Mouse (Mus musculus) kidney, embryonic 16.5 days (tissue): ENCODE results near the gene Golt1a. TPM values are rescaled to one million over a fixed set of nuclear protein-coding genes. Genes with fewer than 3 reads are reported as not detected.

Source experiments
- ATAC-seq: fragments of 200-750 bp; cut with Nextera tagmentation; 2 replicates; pipeline ENCODE4 v1.8.0; 2017; ENCODE audit warnings: moderate TSS enrichment; ENCODE audit not compliant: low FRiP score, low TSS enrichment
- H3K27ac ChIP-seq: fragments of 300-500 bp; sonication (generic); 2 replicates; pipeline ENCODE4 v1.5.1; 2014; ENCODE audit warnings: low read length
- H3K27me3 ChIP-seq: fragments of 300-500 bp; sonication (generic); 2 replicates; pipeline ENCODE4 v1.6.1; 2014; ENCODE audit warnings: low read length, control low read depth, mixed read lengths; ENCODE audit not compliant: insufficient read depth
- H3K36me3 ChIP-seq: fragments of 300-500 bp; sonication (generic); 2 replicates; pipeline ENCODE4 v1.6.1; 2014; ENCODE audit warnings: low read length, control low read depth, mixed read lengths; ENCODE audit not compliant: insufficient read depth
- H3K4me1 ChIP-seq: fragments of 300-500 bp; sonication (generic); 2 replicates; pipeline ENCODE4 v1.6.1; 2014; ENCODE audit warnings: low read length, control low read depth, mixed read lengths; ENCODE audit not compliant: insufficient read depth
- H3K4me2 ChIP-seq: fragments of 300-500 bp; sonication (generic); replicated peaks from 2 replicates; pipeline ENCODE4 v1.6.1; 2014; ENCODE audit warnings: low read depth, low read length
- H3K4me3 ChIP-seq: fragments of 300-500 bp; sonication (generic); 2 replicates; pipeline ENCODE4 v1.5.1; 2014; ENCODE audit warnings: mild to moderate bottlenecking, low read length
- H3K9ac ChIP-seq: fragments of 300-500 bp; sonication (generic); replicated peaks from 2 replicates; pipeline ENCODE4 v1.6.1; 2014; ENCODE audit warnings: low read length
- H3K9me3 ChIP-seq: fragments of 300-500 bp; sonication (generic); 2 replicates; pipeline ENCODE4 v1.6.1; 2016; ENCODE audit warnings: low read length, control low read depth
- WGBS: fragments of 180-500 bp; shearing (Covaris S2); extraction: QIAGEN DNeasy Blood & Tissue Kit; methylation state at CpG from one replicate; pipeline ENCODE4 v1.1.7; 2014; 5-methylcytosine and 5-hydroxymethylcytosine counted together
- polyA plus RNA-seq: library from polyadenylated mRNA; unstranded; fragments of >200 nt; fragmentation: Nextera tagmentation; extraction: Ambion mirVana; gene quantifications from 2 replicates; pipeline ENCODE4 v1.2.1, GENCODE M21; 2015

Golt1a gene
- polyA plus RNA-seq, 1 experiment from 2014 or later: 8.0 TPM

- H3K4me2 ChIP-seq: no peak overlapping the region
- peaks cover 23% of the 10 kb centered on the region for H3K4me1 ChIP-seq
- H3K4me3 ChIP-seq: no peak overlapping the region
These were observed 55.3 kb downstream of the Golt1a start for GRCm38 (mm10) chr1:133364890-133365289.

GRCm38 (mm10) chr1:133366951-133367605 lies 57.5 kb downstream of the Golt1a start:
- H3K27me3 ChIP-seq: peaks cover 19% of the 10 kb centered on the region
- H3K9ac ChIP-seq: no peak overlapping the region
- no peaks in the 10 kb centered on the region for H3K9me3 ChIP-seq
- ATAC-seq: no peak
- H3K27ac ChIP-seq: no peak overlapping the region
- H3K4me2 ChIP-seq: no peak overlapping the region
- H3K4me3 ChIP-seq: no peak overlapping the region
- H3K36me3 ChIP-seq: no peaks in the 10 kb centered on the region
- 44% methylated on average over 10 of the region's 10 CpGs for WGBS
- H3K4me1 ChIP-seq: peaks cover 23% of the 10 kb centered on the region

More at GRCm38 (mm10) chr1:133364890-133365289, 55.3 kb downstream of the Golt1a start:
- Histone ChIP-seq H3K27ac (no peak overlapping the region), H3K36me3 (no peaks in the 10 kb centered on the region), H3K9ac (no peak overlapping the region), H3K27me3 (peaks cover 19% of the 10 kb centered on the region), H3K9me3 (no peaks in the 10 kb centered on the region)
- WGBS: 65% methylated on average over 2 of the region's 2 CpGs
- ATAC-seq: no peak

- H3K4me1 ChIP-seq: peaks cover 23% of the 10 kb centered on the region
- peaks cover 19% of the 10 kb centered on the region for H3K27me3 ChIP-seq
- H3K9me3 ChIP-seq: no peaks in the 10 kb centered on the region
- H3K36me3 ChIP-seq: no peaks in the 10 kb centered on the region
- no peak overlapping the region for H3K9ac ChIP-seq
- 19% methylated on average over 11 of the region's 11 CpGs for WGBS
- no peak for ATAC-seq
- H3K27ac ChIP-seq: no peak overlapping the region
- no peak overlapping the region for H3K4me3 ChIP-seq
- no peak overlapping the region for H3K4me2 ChIP-seq
These were observed 58.2 kb downstream of the Golt1a start for GRCm38 (mm10) chr1:133367606-133368488.

GRCm38 (mm10) chr1:133368644-133369043 lies 59.0 kb downstream of the Golt1a start:
- WGBS: 62% methylated on average over 10 of the region's 10 CpGs

GRCm38 (mm10) chr1:133370352-133370751 lies 60.8 kb downstream of the Golt1a start:
- WGBS: 64% methylated on average over 4 of the region's 4 CpGs
- H3K4me1 ChIP-seq: peaks cover 11% of the 10 kb centered on the region
- no peaks in the 10 kb centered on the region for H3K9me3 ChIP-seq
- no peak for ATAC-seq
- no peak overlapping the region for H3K4me2 ChIP-seq
- H3K4me3 ChIP-seq: no peak overlapping the region
- no peaks in the 10 kb centered on the region for H3K36me3 ChIP-seq
- H3K27me3 ChIP-seq: peaks cover 2% of the 10 kb centered on the region
- no peak overlapping the region for H3K27ac ChIP-seq
- H3K9ac ChIP-seq: no peak overlapping the region

More at GRCm38 (mm10) chr1:133368644-133369043, 59.0 kb downstream of the Golt1a start:
- H3K4me1 ChIP-seq: peaks cover 19% of the 10 kb centered on the region
- no peak overlapping the region for H3K4me2 ChIP-seq
- no peaks in the 10 kb centered on the region for H3K9me3 ChIP-seq
- peaks cover 17% of the 10 kb centered on the region for H3K27me3 ChIP-seq
- no peak overlapping the region for H3K4me3 ChIP-seq
- no peak overlapping the region for H3K9ac ChIP-seq
- no peak for ATAC-seq
- no peaks in the 10 kb centered on the region for H3K36me3 ChIP-seq
- H3K27ac ChIP-seq: no peak overlapping the region

- ATAC-seq: no peak
- no peaks in the 10 kb centered on the region for H3K36me3 ChIP-seq
- H3K4me2 ChIP-seq: no peak overlapping the region
- no peak overlapping the region for H3K9ac ChIP-seq
- no peak overlapping the region for H3K4me3 ChIP-seq
- H3K27me3 ChIP-seq: no peaks in the 10 kb centered on the region
- 79% methylated on average over 6 of the region's 6 CpGs for WGBS
- H3K9me3 ChIP-seq: no peaks in the 10 kb centered on the region
- H3K4me1 ChIP-seq: peaks cover 11% of the 10 kb centered on the region
- H3K27ac ChIP-seq: no peak overlapping the region
These were observed 61.8 kb downstream of the Golt1a start for GRCm38 (mm10) chr1:133371431-133371830.

- 44% methylated on average over 8 of the region's 8 CpGs for WGBS
- Histone ChIP-seq H3K36me3 (no peaks in the 10 kb centered on the region), H3K4me2 (no peak overlapping the region), H3K9ac (no peak overlapping the region), H3K27ac (no peak overlapping the region), H3K27me3 (no peaks in the 10 kb centered on the region), H3K9me3 (no peaks in the 10 kb centered on the region), H3K4me1 (peaks cover 11% of the 10 kb centered on the region), H3K4me3 (no peak overlapping the region)
- no peak for ATAC-seq
These were observed 62.5 kb downstream of the Golt1a start for GRCm38 (mm10) chr1:133372113-133372512.

Other genes starting within 250 kb of the Golt1a start
- gene Ppp1r15b, start 178.7 kb upstream of the Golt1a start, polyA plus RNA-seq: 45.7 and 47.7 TPM in 2 replicates
- gene Plekha6, start 145.6 kb upstream of the Golt1a start, polyA plus RNA-seq: 8.5 and 9.7 TPM in 2 replicates
- gene Kiss1, start 12.1 kb downstream of the Golt1a start, polyA plus RNA-seq: not detected in 2 replicates
- gene Ren1, start 40.7 kb downstream of the Golt1a start, polyA plus RNA-seq: 412 and 490 TPM in 2 replicates
- gene Etnk2, start 53.8 kb downstream of the Golt1a start, polyA plus RNA-seq: 3.9 and 4.9 TPM in 2 replicates
- 11.5 and 12.8 TPM in 2 replicates for gene Sox13, start 114.6 kb downstream of the Golt1a start, polyA plus RNA-seq